Mouse (Mus musculus) cerebellum, postnatal 4 days (tissue): ENCODE measurements around the gene Glrp1.

Experiments used
- DNase-seq, 2 experiments: peaks; one replicate each; pipeline ENCODE4 v3.0.0; 2022; ENCODE audit warnings: low spot score in 2 of 2, mixed read lengths in 1 of 2

Glrp1 gene

GRCm38 (mm10) chr1:88509789-88510188, at the start of gene Glrp1:
Gene Glrp1, minus strand, starts transcription at chr1:88510066.
- DNase-seq, result no peak

- DNase-seq, result no peak
These were observed 49.4 kb upstream of the Glrp1 start for GRCm38 (mm10) chr1:88559258-88559657.

- DNase-seq, result no peak
These were observed 48.9 kb upstream of the Glrp1 start for GRCm38 (mm10) chr1:88558793-88559192.

- DNase-seq, result no peak
These were observed 46.5 kb upstream of the Glrp1 start for GRCm38 (mm10) chr1:88556401-88556800.

GRCm38 (mm10) chr1:88553500-88554187, 43.8 kb upstream of the Glrp1 start:
- no peak for DNase-seq

- DNase-seq, result no peak
These were observed 39.4 kb upstream of the Glrp1 start for GRCm38 (mm10) chr1:88549263-88549662.

- DNase-seq, result no peak
These were observed 37.3 kb upstream of the Glrp1 start for GRCm38 (mm10) chr1:88547172-88547571.

GRCm38 (mm10) chr1:88543608-88544007, 33.7 kb upstream of the Glrp1 start:
- DNase-seq, result no peak

- peak in 1 of 2 experiments; percentile 65 for DNase-seq
These were observed 30.0 kb upstream of the Glrp1 start for GRCm38 (mm10) chr1:88539823-88540222.

- DNase-seq, result peak in 1 of 2 experiments; percentile 13
These were observed 29.4 kb upstream of the Glrp1 start for GRCm38 (mm10) chr1:88539256-88539655.

- DNase-seq, result no peak
These were observed 26.4 kb upstream of the Glrp1 start for GRCm38 (mm10) chr1:88536308-88536707.

- no peak for DNase-seq
These were observed 24.2 kb upstream of the Glrp1 start for GRCm38 (mm10) chr1:88534091-88534490.

- no peak for DNase-seq
These were observed 16.3 kb upstream of the Glrp1 start for GRCm38 (mm10) chr1:88526161-88526560.

- DNase-seq, result no peak
These were observed 15.8 kb upstream of the Glrp1 start for GRCm38 (mm10) chr1:88525622-88526021.

- DNase-seq, result no peak
These were observed 11.4 kb upstream of the Glrp1 start for GRCm38 (mm10) chr1:88521170-88521747.

- DNase-seq, result no peak
These were observed 3.7 kb upstream of the Glrp1 start for GRCm38 (mm10) chr1:88513613-88514012.

GRCm38 (mm10) chr1:88507886-88508285, 2.0 kb downstream of the Glrp1 start:
- DNase-seq, result no peak

GRCm38 (mm10) chr1:88507214-88507613, 2.7 kb downstream of the Glrp1 start:
- DNase-seq, result no peak

GRCm38 (mm10) chr1:88506412-88506811, 3.5 kb downstream of the Glrp1 start:
- DNase-seq, result no peak

GRCm38 (mm10) chr1:88505697-88506096, 4.2 kb downstream of the Glrp1 start:
- no peak for DNase-seq

GRCm38 (mm10) chr1:88504531-88504945, 5.3 kb downstream of the Glrp1 start:
- DNase-seq, result no peak

GRCm38 (mm10) chr1:88502822-88503221, 7.0 kb downstream of the Glrp1 start:
- DNase-seq, result no peak

GRCm38 (mm10) chr1:88499230-88499737, 10.6 kb downstream of the Glrp1 start:
- no peak for DNase-seq
